Mouse (Mus musculus) hindbrain, embryonic 11.5 days (tissue): ENCODE measurements around the gene Atp5d. TPM values are rescaled to one million over a fixed set of nuclear protein-coding genes. Genes with fewer than 3 reads are reported as not detected.

Experiments
- ATAC-seq: fragments of 200-750 bp; cut with Nextera tagmentation; 2 replicates; pipeline ENCODE4 v1.8.0; 2017; ENCODE audit warnings: mild to moderate bottlenecking, moderate TSS enrichment, moderate library complexity; ENCODE audit not compliant: low FRiP score
- DNase-seq: peaks from one replicate; pipeline ENCODE4 v3.0.0-alpha.2; 2015; ENCODE audit warnings: low spot score
- H3K27ac ChIP-seq: fragments of 300-500 bp; sonication (generic); 2 replicates; pipeline ENCODE4 v1.5.1; 2014; ENCODE audit warnings: mild to moderate bottlenecking, low read depth, low read length
- H3K27me3 ChIP-seq: fragments of 300-500 bp; sonication (generic); 2 replicates; pipeline ENCODE4 v1.6.1; 2014; ENCODE audit warnings: mild to moderate bottlenecking, low read length, moderate library complexity, mixed read lengths; ENCODE audit not compliant: control insufficient read depth, insufficient read depth
- H3K36me3 ChIP-seq: fragments of 300-500 bp; sonication (generic); 2 replicates; pipeline ENCODE4 v1.6.1; 2014; ENCODE audit warnings: mild to moderate bottlenecking, low read length, moderate library complexity, mixed read lengths; ENCODE audit not compliant: control insufficient read depth, insufficient read depth
- H3K4me1 ChIP-seq: fragments of 300-500 bp; sonication (generic); replicated peaks from 2 replicates; pipeline ENCODE4 v1.6.1; 2014; ENCODE audit warnings: low read length, mixed read lengths; ENCODE audit not compliant: control insufficient read depth, insufficient read depth
- H3K4me2 ChIP-seq: fragments of 300-500 bp; sonication (generic); replicated peaks from 2 replicates; pipeline ENCODE4 v1.6.1; 2014; ENCODE audit warnings: mild to moderate bottlenecking, low read depth, low read length
- H3K4me3 ChIP-seq: fragments of 300-500 bp; sonication (generic); 2 replicates; pipeline ENCODE4 v1.5.1; 2014; ENCODE audit warnings: low read depth, low read length
- H3K9ac ChIP-seq: fragments of 300-500 bp; sonication (generic); 2 replicates; pipeline ENCODE4 v1.6.1; 2014; ENCODE audit warnings: low read depth, low read length
- H3K9me3 ChIP-seq: fragments of 300-500 bp; sonication (generic); 2 replicates; pipeline ENCODE4 v1.6.1; 2016; ENCODE audit warnings: low read length; ENCODE audit not compliant: control insufficient read depth
- WGBS: fragments of 180-500 bp; shearing (Covaris S2); extraction: QIAGEN DNeasy Blood & Tissue Kit; methylation state at CpG from one replicate; pipeline ENCODE4 v1.1.7; 2014; 5-methylcytosine and 5-hydroxymethylcytosine counted together
- polyA plus RNA-seq: library from polyadenylated mRNA; unstranded; fragments of >200 nt; fragmentation: Nextera tagmentation; extraction: Ambion mirVana; gene quantifications from 2 replicates; pipeline ENCODE4 v1.2.1, GENCODE M21; 2014

Atp5d gene
- polyA plus RNA-seq, 1 experiment from 2014 or later: 371 TPM

GRCm38 (mm10) chr10:80135161-80135560, 3.3 kb upstream of the Atp5d start:
- Histone ChIP-seq H3K4me2 (no peak overlapping the region), H3K9me3 (no peaks in the 10 kb centered on the region), H3K36me3 (peaks cover 6% of the 10 kb centered on the region), H3K9ac (no peak overlapping the region), H3K27me3 (peaks cover 23% of the 10 kb centered on the region), H3K4me1 (peaks cover 30% of the 10 kb centered on the region), H3K27ac (no peak overlapping the region), H3K4me3 (no peak overlapping the region)
- no peak for ATAC-seq
- WGBS: 89% methylated on average over 10 of the region's 10 CpGs
- DNase-seq: no peak

GRCm38 (mm10) chr10:80135641-80136040, 2.8 kb upstream of the Atp5d start:
- no peak overlapping the region for H3K4me3 ChIP-seq
- no peak overlapping the region for H3K27ac ChIP-seq
- 97% methylated on average over 1 of the region's 1 CpGs for WGBS
- H3K36me3 ChIP-seq: peaks cover 2% of the 10 kb centered on the region; the same call in 1 of the 2 replicates
- H3K4me2 ChIP-seq: no peak overlapping the region
- H3K4me1 ChIP-seq: peaks cover 30% of the 10 kb centered on the region
- no peak overlapping the region for H3K9ac ChIP-seq
- H3K9me3 ChIP-seq: no peaks in the 10 kb centered on the region
- peaks cover 23% of the 10 kb centered on the region for H3K27me3 ChIP-seq
- ATAC-seq (no peak), DNase-seq (no peak)

- 19% methylated on average over 26 of the region's 49 CpGs for WGBS
- Histone ChIP-seq H3K4me3 (peak overlapping the region; percentile 80), H3K4me2 (peak overlapping the region; percentile 99), H3K27ac (no peak overlapping the region), H3K9me3 (no peaks in the 10 kb centered on the region), H3K36me3 (no peaks in the 10 kb centered on the region), H3K27me3 (peaks cover 23% of the 10 kb centered on the region), H3K4me1 (peaks cover 28% of the 10 kb centered on the region), H3K9ac (0 out of 2 replicates have a peak overlapping the region, but pooled peaks have one; percentile 85)
- ATAC-seq (no peak), DNase-seq (peak; percentile 23)
These were observed 2.1 kb upstream of the Atp5d start for GRCm38 (mm10) chr10:80136179-80136951.

- peak; percentile 51 for DNase-seq
- H3K4me1 ChIP-seq: peaks cover 20% of the 10 kb centered on the region
- peak overlapping the region; percentile 80 for H3K4me3 ChIP-seq
- no peaks in the 10 kb centered on the region for H3K9me3 ChIP-seq
- 0 out of 2 replicates have a peak overlapping the region, but pooled peaks have one; percentile 93 for H3K27ac ChIP-seq
- no peak for ATAC-seq
- 3% methylated on average over 29 of the region's 29 CpGs for WGBS
- peak overlapping the region; percentile 99 for H3K4me2 ChIP-seq
- no peaks in the 10 kb centered on the region for H3K36me3 ChIP-seq
- peaks cover 23% of the 10 kb centered on the region for H3K27me3 ChIP-seq
- peak overlapping the region; percentile 85 for H3K9ac ChIP-seq
These were observed 1.3 kb upstream of the Atp5d start for GRCm38 (mm10) chr10:80136952-80137625.

- Histone ChIP-seq H3K4me3 (peak overlapping the region; percentile 80), H3K36me3 (no peaks in the 10 kb centered on the region), H3K9ac (peak overlapping the region; percentile 85), H3K27ac (peak overlapping the region; percentile 93), H3K9me3 (no peaks in the 10 kb centered on the region), H3K27me3 (peaks cover 23% of the 10 kb centered on the region), H3K4me2 (peak overlapping the region; percentile 99), H3K4me1 (peaks cover 23% of the 10 kb centered on the region; the same call in 1 of the 2 replicates)
- ATAC-seq: no peak
- WGBS: 8% methylated on average over 27 of the region's 33 CpGs
- peak; percentile 59 for DNase-seq
These were observed 543 bp upstream of the Atp5d start for GRCm38 (mm10) chr10:80137626-80138552.

- Histone ChIP-seq H3K9me3 (no peaks in the 10 kb centered on the region), H3K36me3 (no peaks in the 10 kb centered on the region), H3K9ac (peak overlapping the region; percentile 85), H3K4me3 (peak overlapping the region; percentile 80), H3K27me3 (peaks cover 23% of the 10 kb centered on the region), H3K4me1 (peaks cover 24% of the 10 kb centered on the region), H3K27ac (peak overlapping the region; percentile 93), H3K4me2 (peak overlapping the region; percentile 99)
- no peak for DNase-seq
- no peak for ATAC-seq
- WGBS: 2% methylated on average over 10 of the region's 10 CpGs
These were observed 975 bp downstream of the Atp5d start for GRCm38 (mm10) chr10:80139439-80139775.

- no peak overlapping the region for H3K4me3 ChIP-seq
- WGBS: 77% methylated on average over 11 of the region's 11 CpGs
- DNase-seq (no peak), ATAC-seq (no peak)
- no peak overlapping the region for H3K9ac ChIP-seq
- no peak overlapping the region for H3K4me2 ChIP-seq
- no peaks in the 10 kb centered on the region for H3K9me3 ChIP-seq
- H3K27me3 ChIP-seq: peaks cover 20% of the 10 kb centered on the region
- H3K27ac ChIP-seq: no peak overlapping the region
- peaks cover 24% of the 10 kb centered on the region for H3K4me1 ChIP-seq
- H3K36me3 ChIP-seq: no peaks in the 10 kb centered on the region
These were observed 1.7 kb downstream of the Atp5d start for GRCm38 (mm10) chr10:80139975-80140665.

- H3K9ac ChIP-seq: no peak within 1 kb of the TSS
- no peak for ATAC-seq
- H3K9me3 ChIP-seq: no peaks in the 10 kb centered on the region
- H3K4me1 ChIP-seq: peaks cover 24% of the 10 kb centered on the region
- H3K27me3 ChIP-seq: peaks cover 19% of the 10 kb centered on the region
- WGBS: 70% methylated on average over 10 of the region's 10 CpGs
- H3K4me2 ChIP-seq: peak within 1 kb of the TSS; percentile 93
- H3K27ac ChIP-seq: peak within 1 kb of the TSS; percentile 52
- no peaks in the 10 kb centered on the region for H3K36me3 ChIP-seq
- DNase-seq: peak; percentile 7
- peak within 1 kb of the TSS; percentile 70 for H3K4me3 ChIP-seq
These were observed 2.2 kb downstream of the Atp5d start, which contains the start of gene Cbarp for GRCm38 (mm10) chr10:80140666-80141035. Gene Cbarp, minus strand, starts transcription at chr10:80140835.
